Mouse (Mus musculus) heart, postnatal 36 days (tissue): ENCODE measurements around the gene Stk10. TPM values are rescaled to one million over a fixed set of nuclear protein-coding genes. Genes with fewer than 3 reads are reported as not detected.
"Not testable (repeated sequence)": the region's sequence is repeated elsewhere in the genome, so short reads cannot be mapped to it uniquely, and the experiment has no call there.

ENCODE experiments used
- DNase-seq, 2 experiments: peaks; one replicate each; pipeline ENCODE4 v3.0.0; 2021 to 2022
- intact Hi-C: fragments of 180-260 bp; cut with DNase I; formaldehyde crosslinking; loops from one replicate; pipeline ENCODE4 v1.15.1; 2025
- total RNA-seq, 2 experiments: library from RNA; stranded (reverse); gene quantifications; 2 replicates each; pipeline ENCODE4 v1.2.3; 2021

Stk10 gene
- total RNA-seq = 1 to 10 TPM; 8.9 to 9.7 TPM

GRCm38 (mm10) chr11:32532765-32533481 lies at the start of gene Stk10:
Stk10 (plus strand) TSS chr11:32533305.
- intact Hi-C loops = loop anchor here (1.0 to 5.0 kb wide), 2 partner anchors 78 to 174 kb away; partner anchors contain the start of gene Ubtd2
- peak; percentile 88 to 89 for DNase-seq

GRCm38 (mm10) chr11:32485290-32485689 lies 47.8 kb upstream of the Stk10 start:
- DNase-seq = no peak
- intact Hi-C loops = no loop called here

- no peak for DNase-seq
- intact Hi-C loops = no loop called here
Observed at GRCm38 (mm10) chr11:32486621-32487020, 46.5 kb upstream of the Stk10 start.

GRCm38 (mm10) chr11:32487501-32487900 lies 45.6 kb upstream of the Stk10 start:
- intact Hi-C loops = no loop called here
- DNase-seq = no peak

- intact Hi-C loops = loop anchor here (2.0 kb wide), 1 partner anchor 32 kb away; no protein-coding TSS in a partner anchor
- DNase-seq = no peak
Observed at GRCm38 (mm10) chr11:32488344-32488743, 44.8 kb upstream of the Stk10 start.

GRCm38 (mm10) chr11:32488808-32489670 lies 44.1 kb upstream of the Stk10 start:
- DNase-seq = no peak
- intact Hi-C loops = loop anchor here (2.0 kb wide), 1 partner anchor 32 kb away; no protein-coding TSS in a partner anchor

GRCm38 (mm10) chr11:32491079-32491478 lies 42.0 kb upstream of the Stk10 start:
- intact Hi-C loops = no loop called here
- no peak for DNase-seq

- intact Hi-C loops = no loop called here
Observed at GRCm38 (mm10) chr11:32493312-32493711, 39.8 kb upstream of the Stk10 start.

GRCm38 (mm10) chr11:32495283-32495682 lies 37.8 kb upstream of the Stk10 start:
- intact Hi-C loops = no loop called here
- no peak for DNase-seq

More at GRCm38 (mm10) chr11:32493312-32493711, 39.8 kb upstream of the Stk10 start:
- DNase-seq = peak; percentile 19 to 41

- peak; percentile 32 to 60 for DNase-seq
- intact Hi-C loops = no loop called here
Observed at GRCm38 (mm10) chr11:32498757-32499535, 34.2 kb upstream of the Stk10 start.

- intact Hi-C loops = no loop called here
Observed at GRCm38 (mm10) chr11:32499931-32500330, 33.2 kb upstream of the Stk10 start.

GRCm38 (mm10) chr11:32503711-32504110 lies 29.4 kb upstream of the Stk10 start:
- intact Hi-C loops = no loop called here

More at GRCm38 (mm10) chr11:32499931-32500330, 33.2 kb upstream of the Stk10 start:
- DNase-seq = no peak

GRCm38 (mm10) chr11:32505091-32505739 lies 27.9 kb upstream of the Stk10 start:
- DNase-seq = no peak
- intact Hi-C loops = no loop called here

More at GRCm38 (mm10) chr11:32503711-32504110, 29.4 kb upstream of the Stk10 start:
- DNase-seq = no peak

- no peak for DNase-seq
- intact Hi-C loops = no loop called here
Observed at GRCm38 (mm10) chr11:32510930-32511329, 22.2 kb upstream of the Stk10 start.

GRCm38 (mm10) chr11:32514853-32515252 lies 18.3 kb upstream of the Stk10 start:
- intact Hi-C loops, DNase-seq: not testable (repeated sequence)

- intact Hi-C loops = no loop called here
- no peak for DNase-seq
Observed at GRCm38 (mm10) chr11:32516091-32516490, 17.0 kb upstream of the Stk10 start.

GRCm38 (mm10) chr11:32516916-32517712 lies 16.0 kb upstream of the Stk10 start:
- no peak for DNase-seq
- intact Hi-C loops = no loop called here

GRCm38 (mm10) chr11:32518770-32519169 lies 14.3 kb upstream of the Stk10 start:
- DNase-seq = no peak

GRCm38 (mm10) chr11:32519354-32519753 lies 13.8 kb upstream of the Stk10 start:
- DNase-seq = no peak
- intact Hi-C loops = no loop called here

More at GRCm38 (mm10) chr11:32518770-32519169, 14.3 kb upstream of the Stk10 start:
- intact Hi-C loops = no loop called here
